Mouse (Mus musculus): Measurements from ENCODE around the gene Tent5a. TPM values are rescaled to one million over a fixed set of nuclear protein-coding genes. Genes with fewer than 3 reads are reported as not detected.

The Tent5a gene
- polyA plus RNA-seq, 1 experiment = 11.4 TPM

GRCm38 (mm10) chr9:85325201-85325868, 1.8 kb downstream of the Tent5a start:
- no peak overlapping the region for H3K27ac ChIP-seq (ENCODE audit: control insufficient read depth, insufficient read depth, low read depth, low read length, poor library complexity)
- WGBS = 11% methylated on average over 17 of the region's 17 CpGs
- peak overlapping the region; percentile 75 for H3K4me3 ChIP-seq (replicated peaks; ENCODE audit: control insufficient read depth, low read depth, low read length)
- H3K4me1 ChIP-seq (ENCODE audit: control insufficient read depth, insufficient read depth, low read length) = no peaks in the 10 kb centered on the region
- TF ChIP-seq CTCF (IDR thresholded peaks at IDR 0.05; ENCODE audit: control insufficient read depth, insufficient read depth, low read length) (no peak), POLR2A (IDR thresholded peaks at IDR 0.05; ENCODE audit: borderline replicate concordance, control insufficient read depth, low read depth, low read length) (no peak)

GRCm38 (mm10) chr9:85324158-85324875, 2.8 kb downstream of the Tent5a start:
- no peaks in the 10 kb centered on the region for H3K4me1 ChIP-seq (ENCODE audit: control insufficient read depth, insufficient read depth, low read length)
- H3K27ac ChIP-seq (ENCODE audit: control insufficient read depth, insufficient read depth, low read depth, low read length, poor library complexity) = no peak overlapping the region
- WGBS = 35% methylated on average over 11 of the region's 11 CpGs
- H3K4me3 ChIP-seq (replicated peaks; ENCODE audit: control insufficient read depth, low read depth, low read length) = peak overlapping the region; percentile 55
- TF ChIP-seq POLR2A (IDR thresholded peaks at IDR 0.05; ENCODE audit: borderline replicate concordance, control insufficient read depth, low read depth, low read length) = no peak
- no peak for TF ChIP-seq CTCF (IDR thresholded peaks at IDR 0.05; ENCODE audit: control insufficient read depth, insufficient read depth, low read length)

- no peaks in the 10 kb centered on the region for H3K4me1 ChIP-seq (ENCODE audit: control insufficient read depth, insufficient read depth, low read length)
- TF ChIP-seq CTCF (IDR thresholded peaks at IDR 0.05; ENCODE audit: control insufficient read depth, insufficient read depth, low read length) = no peak
- TF ChIP-seq POLR2A (IDR thresholded peaks at IDR 0.05; ENCODE audit: borderline replicate concordance, control insufficient read depth, low read depth, low read length) = no peak
- no peak overlapping the region for H3K27ac ChIP-seq (ENCODE audit: control insufficient read depth, insufficient read depth, low read depth, low read length, poor library complexity)
- H3K4me3 ChIP-seq (replicated peaks; ENCODE audit: control insufficient read depth, low read depth, low read length) = no peak overlapping the region
- WGBS = 78% methylated on average over 8 of the region's 8 CpGs
These were observed 6.8 kb downstream of the Tent5a start for GRCm38 (mm10) chr9:85320167-85320951.

- no peak for TF ChIP-seq CTCF (IDR thresholded peaks at IDR 0.05; ENCODE audit: control insufficient read depth, insufficient read depth, low read length)
- no peak for TF ChIP-seq POLR2A (IDR thresholded peaks at IDR 0.05; ENCODE audit: borderline replicate concordance, control insufficient read depth, low read depth, low read length)
- Histone ChIP-seq H3K27ac (ENCODE audit: control insufficient read depth, insufficient read depth, low read depth, low read length, poor library complexity) (no peak overlapping the region), H3K4me1 (ENCODE audit: control insufficient read depth, insufficient read depth, low read length) (no peaks in the 10 kb centered on the region), H3K4me3 (replicated peaks; ENCODE audit: control insufficient read depth, low read depth, low read length) (no peak overlapping the region)
- WGBS = 53% methylated on average over 1 of the region's 1 CpGs
These were observed 11.0 kb downstream of the Tent5a start for GRCm38 (mm10) chr9:85316122-85316521.

GRCm38 (mm10) chr9:85312473-85312872, 14.7 kb downstream of the Tent5a start, which contains the start of gene Gm11114:
TSS of gene Gm11114 (plus strand) at chr9:85312773.
- no peaks in the 10 kb centered on the region for H3K4me1 ChIP-seq (ENCODE audit: control insufficient read depth, insufficient read depth, low read length)
- 74% methylated on average over 6 of the region's 6 CpGs for WGBS
- H3K4me3 ChIP-seq (replicated peaks; ENCODE audit: control insufficient read depth, low read depth, low read length) = no peak within 1 kb of the TSS
- no peak for TF ChIP-seq POLR2A (IDR thresholded peaks at IDR 0.05; ENCODE audit: borderline replicate concordance, control insufficient read depth, low read depth, low read length)
- TF ChIP-seq CTCF (IDR thresholded peaks at IDR 0.05; ENCODE audit: control insufficient read depth, insufficient read depth, low read length) = no peak
- no peak within 1 kb of the TSS for H3K27ac ChIP-seq (ENCODE audit: control insufficient read depth, insufficient read depth, low read depth, low read length, poor library complexity)

GRCm38 (mm10) chr9:85303378-85303777, 23.8 kb downstream of the Tent5a start:
- Histone ChIP-seq H3K4me1 (ENCODE audit: control insufficient read depth, insufficient read depth, low read length) (no peaks in the 10 kb centered on the region), H3K27ac (ENCODE audit: control insufficient read depth, insufficient read depth, low read depth, low read length, poor library complexity) (no peak overlapping the region), H3K4me3 (replicated peaks; ENCODE audit: control insufficient read depth, low read depth, low read length) (no peak overlapping the region)
- TF ChIP-seq CTCF (IDR thresholded peaks at IDR 0.05; ENCODE audit: control insufficient read depth, insufficient read depth, low read length) (no peak), POLR2A (IDR thresholded peaks at IDR 0.05; ENCODE audit: borderline replicate concordance, control insufficient read depth, low read depth, low read length) (no peak)
- 29% methylated on average over 3 of the region's 3 CpGs for WGBS

- no peak overlapping the region for H3K4me3 ChIP-seq (replicated peaks; ENCODE audit: control insufficient read depth, low read depth, low read length)
- WGBS = 75% methylated on average over 4 of the region's 4 CpGs
- TF ChIP-seq CTCF (IDR thresholded peaks at IDR 0.05; ENCODE audit: control insufficient read depth, insufficient read depth, low read length) (no peak), POLR2A (IDR thresholded peaks at IDR 0.05; ENCODE audit: borderline replicate concordance, control insufficient read depth, low read depth, low read length) (no peak)
- no peaks in the 10 kb centered on the region for H3K4me1 ChIP-seq (ENCODE audit: control insufficient read depth, insufficient read depth, low read length)
- H3K27ac ChIP-seq (ENCODE audit: control insufficient read depth, insufficient read depth, low read depth, low read length, poor library complexity) = no peak overlapping the region
These were observed 24.3 kb downstream of the Tent5a start for GRCm38 (mm10) chr9:85302849-85303248.

- H3K27ac ChIP-seq (ENCODE audit: control insufficient read depth, insufficient read depth, low read depth, low read length, poor library complexity) = no peak overlapping the region
- TF ChIP-seq POLR2A (IDR thresholded peaks at IDR 0.05; ENCODE audit: borderline replicate concordance, control insufficient read depth, low read depth, low read length) = no peak
- TF ChIP-seq CTCF (IDR thresholded peaks at IDR 0.05; ENCODE audit: control insufficient read depth, insufficient read depth, low read length) = no peak
- WGBS = 70% methylated on average over 2 of the region's 2 CpGs
These were observed 53.0 kb downstream of the Tent5a start for GRCm38 (mm10) chr9:85274114-85274513.

More at GRCm38 (mm10) chr9:85274114-85274513, 53.0 kb downstream of the Tent5a start:
- no peak overlapping the region for H3K4me3 ChIP-seq (replicated peaks; ENCODE audit: control insufficient read depth, low read depth, low read length)
- no peaks in the 10 kb centered on the region for H3K4me1 ChIP-seq (ENCODE audit: control insufficient read depth, insufficient read depth, low read length)

Other genes with a start within 250 kb of the Tent5a start
- gene Gm11114, start 14.6 kb downstream of the Tent5a start, polyA plus RNA-seq (2011; ENCODE audit: insufficient read depth, insufficient read length, low replicate concordance, missing spikeins) = not detected in 2 replicates